Mouse (Mus musculus) hindbrain, embryonic 13.5 days (tissue): Measurements from ENCODE around the gene Tmem251. TPM values are rescaled to one million over a fixed set of nuclear protein-coding genes. Genes with fewer than 3 reads are reported as not detected.

Experiments
- ATAC-seq: fragments of 200-750 bp; cut with Nextera tagmentation; 2 replicates; pipeline ENCODE4 v1.8.0; 2017; ENCODE audit warnings: moderate TSS enrichment; ENCODE audit not compliant: low FRiP score
- H3K27ac ChIP-seq: fragments of 300-500 bp; sonication (generic); 2 replicates; pipeline ENCODE4 v1.5.1; 2015; ENCODE audit warnings: inconsistent platforms, mild to moderate bottlenecking, moderate library complexity
- H3K27me3 ChIP-seq: fragments of 300-500 bp; sonication (generic); 2 replicates; pipeline ENCODE4 v1.6.1; 2015; ENCODE audit warnings: mild to moderate bottlenecking, inconsistent platforms
- H3K36me3 ChIP-seq: fragments of 300-500 bp; sonication (generic); 2 replicates; pipeline ENCODE4 v1.6.1; 2015; ENCODE audit warnings: mild to moderate bottlenecking, inconsistent platforms
- H3K4me1 ChIP-seq: fragments of 300-500 bp; sonication (generic); replicated peaks from 2 replicates; pipeline ENCODE4 v1.6.1; 2015; ENCODE audit warnings: inconsistent platforms
- H3K4me2 ChIP-seq: fragments of 300-500 bp; sonication (generic); 2 replicates; pipeline ENCODE4 v1.6.1; 2015; ENCODE audit warnings: inconsistent platforms, mild to moderate bottlenecking, moderate library complexity
- H3K4me3 ChIP-seq: fragments of 300-500 bp; sonication (generic); 2 replicates; pipeline ENCODE4 v1.5.1; 2015; ENCODE audit warnings: mild to moderate bottlenecking, inconsistent platforms
- H3K9ac ChIP-seq: fragments of 300-500 bp; sonication (generic); 2 replicates; pipeline ENCODE4 v1.6.1; 2015; ENCODE audit warnings: mild to moderate bottlenecking, inconsistent platforms
- H3K9me3 ChIP-seq: fragments of 300-500 bp; sonication (generic); 2 replicates; pipeline ENCODE4 v1.6.1; 2016; ENCODE audit warnings: inconsistent platforms
- whole genome bisulfite sequencing: fragments of 180-500 bp; shearing (Covaris S2); methylation state at CpG from one replicate; pipeline ENCODE4 v1.1.7; 2015; 5-methylcytosine and 5-hydroxymethylcytosine counted together
- polyA plus RNA-seq: library from polyadenylated mRNA; unstranded; fragments of >200 nt; fragmentation: Nextera tagmentation; extraction: Ambion mirVana; gene quantifications from 2 replicates; pipeline ENCODE4 v1.2.1, GENCODE M21; 2015

Tmem251 gene
- polyA plus RNA-seq, 1 experiment from 2014 or later = 12.2 TPM

- Histone ChIP-seq H3K27me3 (no peaks in the 10 kb centered on the region), H3K4me2 (no peak overlapping the region), H3K9ac (no peak overlapping the region), H3K36me3 (no peaks in the 10 kb centered on the region), H3K4me1 (peaks cover 30% of the 10 kb centered on the region), H3K9me3 (no peaks in the 10 kb centered on the region), H3K27ac (no peak overlapping the region), H3K4me3 (no peak overlapping the region)
- WGBS = 60% methylated on average over 3 of the region's 3 CpGs
- ATAC-seq = no peak
These were observed 3.3 kb upstream of the Tmem251 start for GRCm38 (mm10) chr12:102740285-102740684.

GRCm38 (mm10) chr12:102742056-102742455, 1.5 kb upstream of the Tmem251 start:
- 0 out of 2 replicates have a peak overlapping the region, but pooled peaks have one; percentile 64 for H3K4me3 ChIP-seq
- peak overlapping the region; percentile 81 for H3K9ac ChIP-seq

GRCm38 (mm10) chr12:102743036-102743588, 450 bp upstream of the Tmem251 start:
- H3K27ac ChIP-seq = peak overlapping the region; percentile 91
- peak overlapping the region; percentile 81 for H3K9ac ChIP-seq
- peaks cover 3% of the 10 kb centered on the region for H3K36me3 ChIP-seq
- H3K4me2 ChIP-seq = peak overlapping the region; percentile 90
- under 1% methylated on average over 33 of the region's 33 CpGs for WGBS
- peak overlapping the region; percentile 64 for H3K4me3 ChIP-seq
- H3K27me3 ChIP-seq = no peaks in the 10 kb centered on the region
- peaks cover 30% of the 10 kb centered on the region for H3K4me1 ChIP-seq
- peak; percentile 83 for ATAC-seq
- no peaks in the 10 kb centered on the region for H3K9me3 ChIP-seq

More at GRCm38 (mm10) chr12:102742056-102742455, 1.5 kb upstream of the Tmem251 start:
- no peaks in the 10 kb centered on the region for H3K9me3 ChIP-seq
- WGBS = 85% methylated on average over 7 of the region's 7 CpGs
- H3K36me3 ChIP-seq = no peaks in the 10 kb centered on the region; the same call in 1 of the 2 replicates
- H3K27ac ChIP-seq = no peak overlapping the region
- no peak for ATAC-seq
- no peaks in the 10 kb centered on the region for H3K27me3 ChIP-seq
- peak overlapping the region; percentile 90 for H3K4me2 ChIP-seq
- peaks cover 30% of the 10 kb centered on the region for H3K4me1 ChIP-seq

- Histone ChIP-seq H3K36me3 (peaks cover 14% of the 10 kb centered on the region), H3K4me1 (peaks cover 30% of the 10 kb centered on the region), H3K4me3 (peak overlapping the region; percentile 64; the same call in 1 of the 2 replicates), H3K9me3 (no peaks in the 10 kb centered on the region), H3K4me2 (peak overlapping the region; percentile 90), H3K27me3 (no peaks in the 10 kb centered on the region), H3K27ac (no peak overlapping the region), H3K9ac (peak overlapping the region; percentile 81)
- WGBS = 63% methylated on average over 6 of the region's 6 CpGs
- ATAC-seq = no peak
These were observed 1.3 kb downstream of the Tmem251 start for GRCm38 (mm10) chr12:102744839-102745238.

GRCm38 (mm10) chr12:102748256-102748655, 4.7 kb downstream of the Tmem251 start:
- Histone ChIP-seq H3K9me3 (no peaks in the 10 kb centered on the region), H3K4me3 (no peak overlapping the region), H3K9ac (no peak overlapping the region), H3K4me2 (no peak overlapping the region), H3K27me3 (no peaks in the 10 kb centered on the region), H3K27ac (no peak overlapping the region), H3K36me3 (peaks cover 14% of the 10 kb centered on the region), H3K4me1 (peaks cover 11% of the 10 kb centered on the region)
- WGBS = 89% methylated on average over 3 of the region's 3 CpGs
- ATAC-seq = no peak

- Histone ChIP-seq H3K27ac (no peak overlapping the region), H3K4me2 (peak overlapping the region; percentile 64), H3K9me3 (no peaks in the 10 kb centered on the region), H3K36me3 (no peaks in the 10 kb centered on the region), H3K27me3 (no peaks in the 10 kb centered on the region), H3K4me1 (peaks cover 37% of the 10 kb centered on the region), H3K9ac (peak overlapping the region; percentile 82; the same call in 1 of the 2 replicates), H3K4me3 (peak overlapping the region; percentile 87)
- 88% methylated on average over 7 of the region's 7 CpGs for WGBS
- no peak for ATAC-seq
These were observed 12.7 kb downstream of the Tmem251 start for GRCm38 (mm10) chr12:102756304-102756703.

- H3K4me3 ChIP-seq = peak overlapping the region; percentile 87
These were observed 13.6 kb downstream of the Tmem251 start for GRCm38 (mm10) chr12:102757055-102757688.

GRCm38 (mm10) chr12:102757689-102758402, 14.3 kb downstream of the Tmem251 start, which contains the start of the genes Gm28051, Gon7 and Ubr7:
Gene Gm28051, minus strand, starts transcription at chr12:102757765.
Gene Gon7, minus strand, starts transcription at chr12:102757803.
Gene Ubr7, plus strand, starts transcription at chr12:102757967.
- Histone ChIP-seq H3K9ac (peak within 1 kb of the TSS; percentile 87), H3K4me2 (peak within 1 kb of the TSS; percentile 95), H3K4me1 (peaks cover 37% of the 10 kb centered on the region), H3K4me3 (peak within 1 kb of the TSS; percentile 87), H3K36me3 (peaks cover 7% of the 10 kb centered on the region; the same call in 1 of the 2 replicates), H3K27ac (peak within 1 kb of the TSS; percentile 93), H3K27me3 (no peaks in the 10 kb centered on the region), H3K9me3 (no peaks in the 10 kb centered on the region)
- peak; percentile 98 for ATAC-seq
- under 1% methylated on average over 70 of the region's 73 CpGs for WGBS

More at GRCm38 (mm10) chr12:102757055-102757688, 13.6 kb downstream of the Tmem251 start:
- H3K36me3 ChIP-seq = peaks cover under 1% of the 10 kb centered on the region; the same call in 1 of the 2 replicates
- H3K9ac ChIP-seq = peak overlapping the region; percentile 82
- WGBS = 2% methylated on average over 45 of the region's 46 CpGs
- H3K4me2 ChIP-seq = peak overlapping the region; percentile 64
- peak overlapping the region; percentile 93 for H3K27ac ChIP-seq
- H3K9me3 ChIP-seq = no peaks in the 10 kb centered on the region
- peak; percentile 85 for ATAC-seq
- H3K4me1 ChIP-seq = peaks cover 37% of the 10 kb centered on the region
- H3K27me3 ChIP-seq = no peaks in the 10 kb centered on the region

GRCm38 (mm10) chr12:102758403-102758756, 14.8 kb downstream of the Tmem251 start, which contains the start of gene Gm20604:
Gene Gm20604, minus strand, starts transcription at chr12:102758672.
- Histone ChIP-seq H3K4me3 (peak within 1 kb of the TSS; percentile 87), H3K4me1 (peaks cover 37% of the 10 kb centered on the region), H3K9me3 (no peaks in the 10 kb centered on the region), H3K4me2 (peak within 1 kb of the TSS; percentile 95), H3K27ac (peak within 1 kb of the TSS; percentile 93), H3K27me3 (no peaks in the 10 kb centered on the region), H3K36me3 (peaks cover 8% of the 10 kb centered on the region; the same call in 1 of the 2 replicates), H3K9ac (peak within 1 kb of the TSS; percentile 87)
- peak; percentile 4; the same call in 1 of the 2 replicates for ATAC-seq
- under 1% methylated on average over 10 of the region's 10 CpGs for WGBS

GRCm38 (mm10) chr12:102758936-102759335, 15.4 kb downstream of the Tmem251 start:
- Histone ChIP-seq H3K4me1 (peaks cover 37% of the 10 kb centered on the region), H3K4me2 (peak overlapping the region; percentile 95), H3K27ac (peak overlapping the region; percentile 89; the same call in 1 of the 2 replicates), H3K4me3 (peak overlapping the region; percentile 87), H3K9me3 (no peaks in the 10 kb centered on the region), H3K36me3 (peaks cover 12% of the 10 kb centered on the region), H3K9ac (peak overlapping the region; percentile 87), H3K27me3 (no peaks in the 10 kb centered on the region)
- no peak for ATAC-seq
- under 1% methylated on average over 5 of the region's 5 CpGs for WGBS

GRCm38 (mm10) chr12:102761668-102762067, 18.1 kb downstream of the Tmem251 start:
- no peak for ATAC-seq
- Histone ChIP-seq H3K27me3 (no peaks in the 10 kb centered on the region), H3K9ac (no peak overlapping the region), H3K9me3 (no peaks in the 10 kb centered on the region), H3K4me3 (no peak overlapping the region), H3K36me3 (peaks cover 32% of the 10 kb centered on the region), H3K4me1 (peaks cover 20% of the 10 kb centered on the region), H3K4me2 (no peak overlapping the region), H3K27ac (no peak overlapping the region)
- WGBS = 92% methylated on average over 3 of the region's 3 CpGs

GRCm38 (mm10) chr12:102763696-102764095, 20.1 kb downstream of the Tmem251 start:
- H3K36me3 ChIP-seq = peaks cover 51% of the 10 kb centered on the region
- ATAC-seq = no peak
- H3K27ac ChIP-seq = no peak overlapping the region
- no peak overlapping the region for H3K9ac ChIP-seq
- H3K9me3 ChIP-seq = no peaks in the 10 kb centered on the region
- H3K4me3 ChIP-seq = no peak overlapping the region
- no peak overlapping the region for H3K4me2 ChIP-seq
- no peaks in the 10 kb centered on the region for H3K27me3 ChIP-seq
- H3K4me1 ChIP-seq = peaks cover 15% of the 10 kb centered on the region
